Mouse (Mus musculus) megakaryocyte-erythroid progenitor cell, adult 5 weeks (primary cell): ENCODE measurements around the gene Ppp1r14b. TPM values are rescaled to one million over a fixed set of nuclear protein-coding genes. Genes with fewer than 3 reads are reported as not detected.

Experiments
- polyA plus RNA-seq: library from polyadenylated mRNA; stranded (reverse); fragments of >175 nt; gene quantifications from 2 replicates; pipeline ENCODE4 v1.2.3, GENCODE M21; 2012

Gene Ppp1r14b
- 492 and 511 TPM in 2 replicates for polyA plus RNA-seq

DNA sequence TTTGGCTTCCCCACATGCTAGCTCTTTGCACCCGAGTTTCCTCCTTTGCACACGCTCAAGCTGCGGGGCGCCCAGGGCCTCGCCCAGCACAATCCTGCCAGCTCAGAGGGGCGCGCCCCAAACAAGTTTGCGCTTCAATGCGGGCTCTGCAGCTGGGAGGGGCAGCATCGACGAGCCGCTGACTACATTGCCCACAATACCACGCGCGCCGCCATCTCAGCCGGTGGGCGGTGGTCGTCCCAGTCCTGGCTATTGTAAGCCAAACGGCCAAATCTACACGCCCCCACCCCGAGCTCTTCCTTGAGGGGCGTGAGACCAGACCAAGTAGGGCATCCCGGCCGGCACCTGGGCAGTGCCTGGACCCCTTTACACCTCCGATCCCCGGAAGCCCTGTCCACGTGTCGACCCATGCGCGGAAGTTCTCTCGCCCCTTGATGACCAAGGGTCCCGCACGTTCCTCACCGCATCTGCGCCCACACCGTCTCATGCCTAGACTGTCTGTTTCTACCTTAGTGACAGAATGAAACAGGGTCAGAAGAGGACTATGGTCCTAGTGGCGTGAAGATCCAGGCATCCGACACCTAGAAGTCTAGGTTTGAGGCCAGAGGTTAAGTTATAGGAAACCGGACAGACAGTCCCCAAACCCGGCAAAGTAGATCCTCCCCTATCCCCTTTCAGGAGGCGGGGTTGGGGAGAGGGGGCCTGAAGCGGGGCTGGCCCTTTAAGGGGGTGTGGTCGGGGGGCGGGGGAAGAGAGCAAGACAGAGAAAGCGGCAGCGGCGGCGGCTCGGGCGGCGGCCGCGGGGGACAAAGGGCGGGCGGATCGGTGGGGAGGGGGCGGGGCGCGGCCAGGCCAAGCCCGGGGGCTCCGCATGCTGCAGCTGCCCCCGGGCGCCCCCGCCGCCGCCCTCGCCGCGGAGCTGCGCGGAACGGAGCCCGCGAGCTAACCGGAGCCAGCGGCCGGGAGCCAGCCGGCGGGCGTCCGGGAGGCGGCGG, at the start of gene Ppp1r14b:
Gene Ppp1r14b (plus strand): TSS at position 758 of the 995 bp plus-strand sequence.

DNA sequence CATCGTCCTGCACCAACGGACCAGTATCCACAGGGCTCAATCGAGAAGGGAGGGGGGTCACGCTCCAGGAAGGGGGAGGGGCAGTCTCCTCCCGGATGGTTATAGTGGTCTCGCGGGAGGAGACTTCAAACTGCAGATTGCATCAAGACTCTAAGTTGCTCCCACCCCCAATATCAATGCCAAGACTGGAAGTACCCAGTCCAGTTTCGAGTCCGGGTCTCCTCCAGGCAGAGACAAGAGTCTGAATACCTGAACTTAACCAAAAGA, 49.5 kb upstream of the Ppp1r14b start, which contains the start of gene Catsperz:
Gene Catsperz (minus strand): TSS at position 74 of the 267 bp plus-strand sequence.

DNA sequence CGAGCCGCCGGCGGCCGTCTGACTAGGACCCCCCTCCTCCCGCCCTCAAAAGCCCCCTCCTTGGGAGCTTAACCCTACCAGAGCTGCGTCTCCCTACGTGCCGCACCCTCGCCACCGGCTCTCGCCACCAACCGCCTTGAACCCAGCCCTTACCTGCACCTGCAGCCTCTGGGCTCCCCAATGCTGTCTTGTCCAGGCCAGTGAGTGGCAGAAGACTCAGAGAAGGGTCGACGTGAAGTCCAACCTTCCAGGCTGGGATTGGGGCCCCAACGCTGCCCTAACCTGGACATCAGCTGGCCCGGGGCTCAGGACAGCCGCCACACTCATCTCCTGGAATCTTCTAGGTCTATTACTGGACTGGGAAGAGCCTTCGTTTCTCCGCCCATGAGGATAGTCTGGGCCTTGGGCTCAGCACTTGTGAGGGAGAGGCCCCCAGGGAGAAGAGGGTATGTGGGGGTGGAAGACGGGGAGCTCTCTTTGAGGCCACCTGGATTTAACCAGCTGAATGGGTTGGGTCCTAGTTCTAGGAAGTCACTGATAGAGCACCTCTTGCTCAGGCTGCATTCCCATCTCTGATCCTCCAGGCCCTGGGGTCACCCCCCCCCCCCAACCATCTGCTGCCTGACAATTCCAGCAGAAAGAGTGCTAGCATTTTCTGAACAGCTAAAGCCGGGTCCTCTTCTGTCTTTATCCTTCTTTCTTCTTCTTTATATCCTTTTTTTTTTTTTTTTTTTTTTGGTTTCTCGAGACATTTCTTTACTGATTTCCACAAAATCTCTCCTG, 40.4 kb upstream of the Ppp1r14b start, which contains the start of gene Kcnk4:
Gene Kcnk4 (minus strand): TSS at position 321 of the 783 bp plus-strand sequence.

DNA sequence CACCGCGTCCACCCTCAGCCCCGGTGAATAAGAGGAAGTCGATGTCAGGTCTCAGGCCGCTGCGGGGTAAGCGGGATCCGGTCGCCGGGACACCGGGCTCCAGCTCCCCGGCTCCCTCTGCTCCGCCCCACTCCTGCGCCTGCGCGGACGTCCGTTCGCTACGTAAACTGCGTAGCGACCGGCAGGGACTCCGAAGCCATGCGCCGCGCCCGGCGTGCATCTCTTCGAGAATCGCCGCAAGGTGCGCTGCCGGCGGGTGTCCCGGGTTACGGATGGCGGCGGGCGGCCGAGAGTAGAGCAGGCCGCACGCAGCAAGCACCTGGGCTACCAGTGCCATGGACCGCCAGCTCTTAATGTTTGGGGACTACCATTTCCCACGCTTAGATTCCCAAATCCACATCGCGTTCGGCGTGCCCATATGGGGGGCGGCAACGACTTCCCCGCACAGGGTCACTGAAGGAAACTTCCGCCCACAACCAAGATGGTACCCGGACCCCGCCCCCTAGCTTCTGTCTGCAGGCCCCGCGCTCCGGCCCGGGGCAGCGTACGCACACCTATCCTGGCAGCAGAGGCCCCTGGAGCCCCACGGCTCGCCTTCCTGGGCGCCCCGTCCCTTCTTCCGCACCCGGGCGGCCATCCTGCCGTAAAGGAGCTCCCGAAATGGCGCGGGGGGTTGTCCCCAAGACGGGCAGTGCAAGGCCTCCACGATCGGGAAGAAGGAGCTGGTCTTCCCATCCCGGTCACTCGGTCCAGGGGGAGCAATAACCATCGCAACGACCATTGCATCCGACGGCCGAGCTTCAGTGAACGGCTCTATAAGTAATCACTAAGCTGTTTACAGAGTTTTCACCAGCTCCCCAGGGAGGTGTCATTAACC, 33.2 kb upstream of the Ppp1r14b start, which contains the start of gene Bad:
Gene Bad (plus strand): TSS at position 490 of the 877 bp plus-strand sequence.

DNA sequence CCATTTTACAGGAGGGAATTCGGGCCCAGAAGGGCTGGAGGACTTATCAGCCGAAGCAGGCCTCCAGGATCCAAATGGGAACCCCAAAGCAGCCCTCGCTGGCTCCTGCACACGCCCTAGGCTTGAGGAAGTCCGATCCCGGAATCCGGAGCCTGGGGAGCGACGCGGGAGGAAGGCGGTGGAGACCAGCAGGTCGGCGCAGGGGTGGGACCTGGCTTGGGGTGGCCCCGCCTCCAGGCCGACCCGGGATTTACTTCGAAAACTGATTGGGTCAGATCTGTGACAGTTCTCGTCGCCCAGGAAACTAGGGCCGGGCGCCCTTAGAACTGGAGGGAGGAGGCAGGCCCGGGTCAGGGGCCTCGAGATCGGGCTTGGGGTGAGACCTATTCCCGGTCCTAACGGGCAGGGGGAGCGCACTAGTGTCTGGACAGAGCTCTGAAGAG, 32.5 kb upstream of the Ppp1r14b start, which contains the start of gene Gpr137:
Gene Gpr137 (minus strand): TSS at position 232 of the 443 bp plus-strand sequence.

DNA sequence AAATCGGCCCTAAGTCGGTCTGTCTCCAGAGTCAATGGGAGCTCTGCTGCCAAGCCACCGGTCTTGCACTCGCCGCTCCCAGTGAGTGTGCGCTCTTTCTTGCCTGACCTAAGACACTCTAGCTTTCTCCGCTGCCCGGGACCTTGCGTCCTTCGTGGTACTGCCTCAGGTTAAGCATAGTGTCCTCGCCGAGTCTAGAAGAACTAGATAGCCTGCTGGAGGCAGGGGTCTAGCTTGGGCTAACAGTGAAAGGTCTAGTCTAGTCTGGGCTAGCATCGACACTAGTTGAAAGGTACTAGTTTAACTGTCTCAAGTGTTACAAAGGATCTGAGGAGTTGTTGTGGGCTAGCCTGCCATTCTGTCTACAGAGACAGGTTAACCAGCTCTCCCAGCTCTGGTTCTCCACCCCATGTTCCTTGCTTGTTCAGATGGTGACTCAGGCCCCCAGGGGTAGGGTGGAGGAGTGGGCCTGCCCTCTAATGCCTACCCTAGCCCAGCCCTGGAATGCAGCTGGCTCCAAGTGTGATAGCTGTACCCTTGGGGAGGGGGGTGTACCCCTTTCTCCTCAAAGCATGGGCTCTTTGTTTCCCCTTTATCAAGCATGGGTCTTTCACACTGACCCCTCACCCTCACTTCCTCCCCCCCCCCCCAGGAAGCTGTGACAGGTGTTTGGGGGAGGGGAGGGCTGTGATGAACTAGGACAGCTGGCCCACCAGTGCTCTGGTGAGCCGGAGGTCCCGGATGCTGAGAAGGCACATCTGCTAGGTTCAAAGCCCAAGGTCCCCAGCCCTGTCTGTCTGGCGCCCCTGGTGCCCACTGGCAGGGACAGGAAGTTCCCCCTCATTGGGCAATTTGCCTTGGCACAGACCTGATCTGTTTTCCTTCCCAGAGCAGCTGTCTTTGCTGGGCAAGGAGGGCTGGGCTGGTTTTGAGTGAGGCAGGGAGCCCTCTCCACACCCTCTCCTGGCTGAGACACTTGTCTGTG, 1.1 kb downstream of the Ppp1r14b start, which contains the start of gene Plcb3:
Gene Plcb3 (minus strand): TSS at position 934 of the 985 bp plus-strand sequence.

DNA sequence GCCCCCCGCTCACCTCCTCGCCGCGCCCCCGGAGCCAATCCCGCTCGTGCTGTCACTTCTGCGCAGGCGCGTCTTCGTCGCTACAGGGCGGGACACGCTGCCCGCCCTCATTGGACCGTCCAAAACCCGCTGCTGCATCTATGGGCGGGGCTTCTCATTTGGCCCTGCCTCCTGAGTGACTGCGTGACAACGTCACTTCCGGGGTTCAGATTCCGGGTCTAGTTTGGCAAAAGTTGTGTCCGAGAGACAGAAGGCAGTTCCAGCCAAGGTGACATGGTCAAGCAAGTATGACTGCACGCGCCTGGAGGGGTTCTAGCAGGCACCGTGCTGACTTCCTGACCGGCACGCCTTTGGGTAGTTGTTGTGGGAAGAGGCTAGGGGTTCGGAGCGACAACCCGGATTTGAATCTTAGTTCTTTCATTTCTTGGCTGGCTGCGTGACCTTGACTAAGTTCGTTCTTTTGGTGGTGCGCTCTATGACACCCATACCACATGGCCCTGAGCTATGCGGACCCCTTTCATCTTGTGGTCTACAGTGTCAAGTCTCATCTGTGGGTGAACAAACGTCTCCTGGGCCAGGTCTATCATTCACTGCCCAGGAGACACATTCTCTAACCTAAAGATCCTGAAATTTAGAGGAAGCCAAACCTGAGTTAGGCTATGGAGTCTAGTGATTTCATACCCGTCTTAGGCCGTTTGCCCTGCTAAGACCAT, 5.8 kb downstream of the Ppp1r14b start, which contains the start of gene Fkbp2:
Gene Fkbp2 (minus strand): TSS at position 121 of the 713 bp plus-strand sequence.

DNA sequence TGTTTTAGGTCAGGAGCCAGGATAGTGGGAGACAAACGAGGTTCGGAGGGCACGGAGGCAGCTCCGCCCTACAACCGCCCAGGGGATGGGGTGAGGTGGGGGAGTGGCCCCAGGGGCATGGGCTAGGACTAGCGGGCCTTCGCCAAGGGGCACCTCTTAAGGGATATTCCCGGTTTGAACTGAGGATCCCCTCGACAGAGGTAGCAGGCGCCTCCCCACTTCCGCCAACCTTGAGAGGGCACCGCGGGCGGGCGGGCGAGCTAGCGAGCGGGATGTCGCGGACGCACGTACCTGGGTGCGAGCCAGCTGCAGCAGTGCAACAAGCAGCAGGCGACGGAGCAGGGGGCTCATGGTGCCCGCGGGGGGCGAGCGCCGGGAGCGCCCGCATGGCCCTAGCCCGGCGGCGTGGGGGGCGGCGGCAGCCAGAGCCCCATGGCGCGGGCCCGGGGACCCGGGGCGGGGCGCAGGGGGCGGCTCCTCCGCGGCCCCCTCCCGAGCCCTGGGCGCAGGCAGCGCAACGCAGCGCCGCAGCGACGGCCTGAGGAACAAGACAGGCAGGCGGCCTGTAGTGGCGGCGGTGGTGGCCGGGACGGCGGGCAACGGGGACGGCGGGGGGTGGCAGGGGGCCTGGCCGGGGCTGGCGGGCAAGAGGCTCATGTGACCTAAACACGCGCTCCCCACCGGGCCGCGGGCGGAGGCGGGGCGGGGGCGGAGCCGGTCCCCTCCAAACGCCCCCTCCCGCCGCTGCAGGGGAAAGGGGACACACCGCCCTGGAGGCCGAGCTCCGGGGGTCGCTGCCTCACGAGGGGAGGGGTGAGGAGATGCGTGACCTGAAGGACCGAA, 12.5 kb downstream of the Ppp1r14b start, which contains the start of gene Vegfb:
Gene Vegfb (minus strand): TSS at position 591 of the 843 bp plus-strand sequence.

DNA sequence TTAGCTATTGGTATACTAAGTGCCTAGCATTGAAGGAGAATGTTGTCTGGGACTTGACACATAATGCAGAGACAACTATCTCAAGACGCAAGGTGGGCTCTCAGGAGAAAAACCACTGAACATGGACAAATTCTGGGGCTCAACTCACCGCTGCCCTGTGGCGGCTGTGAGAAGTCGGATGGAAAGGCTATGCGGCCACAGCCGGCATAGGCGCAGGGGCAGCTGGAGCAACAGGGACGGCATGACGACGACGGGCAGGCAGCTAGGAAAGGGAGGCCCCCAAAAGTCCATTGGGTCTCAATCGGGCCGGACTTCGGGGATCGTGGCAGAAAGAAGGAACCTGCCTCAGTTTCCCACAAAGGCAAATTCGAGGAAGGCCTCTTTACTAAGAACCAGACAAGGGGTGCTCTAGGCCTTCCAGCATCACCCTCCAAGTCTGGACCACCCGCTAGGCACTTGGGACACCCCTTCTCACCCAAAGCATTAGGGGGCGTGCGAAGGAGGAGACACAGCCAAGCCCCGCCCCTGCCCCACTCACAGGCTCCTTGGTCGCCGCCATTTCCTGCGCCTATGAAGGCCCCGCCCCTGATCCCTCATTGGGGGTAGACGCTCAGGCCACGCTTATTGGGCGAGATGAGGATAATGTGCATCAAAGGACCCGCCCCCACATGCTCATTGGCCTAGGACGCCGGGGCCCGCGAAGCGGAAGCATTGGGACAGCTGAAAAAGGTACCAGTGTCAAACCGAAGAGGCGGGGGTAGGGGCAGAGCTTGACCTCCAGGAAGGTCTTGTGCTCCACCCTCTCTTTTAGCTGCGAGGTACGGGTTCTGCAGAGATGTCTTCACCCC, 17.5 kb downstream of the Ppp1r14b start, which contains the start of gene Dnajc4:
Gene Dnajc4 (minus strand): TSS at position 562 of the 848 bp plus-strand sequence.

DNA sequence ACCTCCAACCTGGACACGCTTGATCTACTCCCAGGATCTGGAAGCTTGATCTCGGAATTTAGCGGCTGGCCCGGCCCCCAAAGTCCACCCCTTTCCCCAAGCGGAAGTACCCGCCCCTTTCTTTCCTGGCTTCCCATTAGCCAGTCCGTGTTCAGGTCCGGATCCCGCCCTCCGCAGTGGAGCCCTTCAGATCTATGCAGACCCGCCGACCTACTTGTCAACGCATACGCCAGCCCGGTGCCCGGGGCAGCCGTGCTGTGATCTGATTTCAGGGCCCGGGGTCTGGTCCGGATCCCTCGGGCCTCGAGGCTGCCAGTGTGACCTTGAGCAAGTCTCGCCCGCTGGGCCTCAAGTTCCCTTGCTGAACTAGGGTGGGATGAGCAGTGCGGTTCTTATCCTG, 21.2 kb downstream of the Ppp1r14b start, which contains the start of the genes Nudt22 and Trpt1:
Gene Nudt22 (minus strand): TSS at position 112 of the 400 bp plus-strand sequence.
Gene Trpt1 (plus strand): TSS at position 126 of the 400 bp plus-strand sequence.

DNA sequence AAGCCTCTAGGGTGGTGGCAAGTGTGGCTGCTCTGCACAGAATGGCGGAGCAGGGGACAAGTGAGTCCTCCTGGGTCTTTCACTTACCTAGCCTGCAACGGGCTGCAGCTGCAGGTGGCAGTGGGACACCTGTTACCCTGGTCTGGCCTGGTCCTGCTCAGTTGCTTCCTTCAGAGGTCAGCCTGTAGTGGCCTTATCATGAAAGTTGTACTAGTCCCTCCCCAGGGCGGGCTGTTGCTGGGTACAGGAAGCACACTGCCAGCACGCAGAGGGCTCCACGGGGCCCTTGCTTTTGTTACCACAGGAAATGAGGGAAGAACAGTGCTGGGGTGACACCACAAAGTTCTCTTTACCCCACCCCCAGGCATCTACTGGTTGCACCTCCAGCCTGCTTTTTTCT, 44.4 kb downstream of the Ppp1r14b start, which contains the start of gene Fermt3:
Gene Fermt3 (minus strand): TSS at position 279 of the 400 bp plus-strand sequence.

Other genes with a start within 250 kb of the Ppp1r14b start
- 33.4 and 34.4 TPM in 2 replicates for gene Rps6ka4, start 134.3 kb upstream of the Ppp1r14b start, polyA plus RNA-seq
- 90.5 and 124 TPM in 2 replicates for gene Ccdc88b, start 116.8 kb upstream of the Ppp1r14b start, polyA plus RNA-seq
- gene Trmt112, start 65.3 kb upstream of the Ppp1r14b start, polyA plus RNA-seq = 198 and 202 TPM in 2 replicates
- 539 and 682 TPM in 2 replicates for gene Prdx5, start 64.9 kb upstream of the Ppp1r14b start, polyA plus RNA-seq
- gene Esrra, start 53.2 kb upstream of the Ppp1r14b start, polyA plus RNA-seq = 55.6 and 62.2 TPM in 2 replicates
- gene Catsperz, start 49.6 kb upstream of the Ppp1r14b start, polyA plus RNA-seq = 0.43 TPM in 1 of 2 replicates, not detected in the other
- 0.02 TPM in 2 replicates for gene Kcnk4, start 40.5 kb upstream of the Ppp1r14b start, polyA plus RNA-seq
- 87.8 and 89.7 TPM in 2 replicates for gene Bad, start 33.1 kb upstream of the Ppp1r14b start, polyA plus RNA-seq
- 59.4 and 67.4 TPM in 2 replicates for gene Gpr137, start 32.5 kb upstream of the Ppp1r14b start, polyA plus RNA-seq
- 25.3 and 36.0 TPM in 2 replicates for gene Plcb3, start 1.5 kb downstream of the Ppp1r14b start, polyA plus RNA-seq
- 373 and 400 TPM in 2 replicates for gene Fkbp2, start 5.5 kb downstream of the Ppp1r14b start, polyA plus RNA-seq
- gene Vegfb, start 12.7 kb downstream of the Ppp1r14b start, polyA plus RNA-seq = 105 and 119 TPM in 2 replicates
- gene Dnajc4, start 17.6 kb downstream of the Ppp1r14b start, polyA plus RNA-seq = 18.0 and 21.8 TPM in 2 replicates
- gene Nudt22, start 21.1 kb downstream of the Ppp1r14b start, polyA plus RNA-seq = 14.0 and 16.0 TPM in 2 replicates
- 1.1 and 1.7 TPM in 2 replicates for gene Trpt1, start 21.2 kb downstream of the Ppp1r14b start, polyA plus RNA-seq
- 645 and 679 TPM in 2 replicates for gene Fermt3, start 44.5 kb downstream of the Ppp1r14b start, polyA plus RNA-seq
- gene Stip1, start 65.0 kb downstream of the Ppp1r14b start, polyA plus RNA-seq = 123 and 137 TPM in 2 replicates
- gene Macrod1, start 81.8 kb downstream of the Ppp1r14b start, polyA plus RNA-seq = 87.5 and 120 TPM in 2 replicates
- 0.02 TPM in 1 of 2 replicates, not detected in the other for gene Flrt1, start 130.8 kb downstream of the Ppp1r14b start, polyA plus RNA-seq
- 113 and 121 TPM in 2 replicates for gene Otub1, start 231.3 kb downstream of the Ppp1r14b start, polyA plus RNA-seq
- 338 and 372 TPM in 2 replicates for gene Cox8a, start 242.6 kb downstream of the Ppp1r14b start, polyA plus RNA-seq